Mouse (Mus musculus): ENCODE data around the gene H2-DMb1. TPM values are rescaled to one million over a fixed set of nuclear protein-coding genes. Genes with fewer than 3 reads are reported as not detected.

The H2-DMb1 gene
- polyA plus RNA-seq, 1 experiment from 2014 or later: 42.2 TPM

- no peak for DNase-seq (ENCODE audit: low spot score)
Measured at GRCm38 (mm10) chr17:34207866-34208265, 55.0 kb downstream of the H2-DMb1 start.

DNA sequence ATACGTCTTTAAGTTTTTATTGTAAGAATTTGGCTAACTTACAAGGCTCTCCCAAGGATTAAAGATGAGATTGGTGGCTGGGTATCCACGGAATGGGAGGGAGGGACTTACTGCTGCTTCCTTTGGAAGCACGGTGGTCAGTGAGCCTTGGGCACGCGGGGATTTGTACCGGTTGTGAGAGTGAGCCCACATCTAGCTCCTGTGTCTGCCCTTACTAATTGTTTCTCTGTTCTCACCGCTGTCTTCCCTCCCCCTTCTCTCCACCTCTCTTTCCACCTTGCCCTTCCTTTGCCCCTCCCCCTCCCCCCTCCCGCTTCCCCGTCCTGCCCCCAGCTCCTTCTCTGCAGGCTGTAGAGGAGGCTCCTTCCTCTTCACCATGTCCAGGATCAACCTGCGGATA is 55.5 kb downstream of the H2-DMb1 start:
- no peak for DNase-seq (ENCODE audit: low spot score)

DNA sequence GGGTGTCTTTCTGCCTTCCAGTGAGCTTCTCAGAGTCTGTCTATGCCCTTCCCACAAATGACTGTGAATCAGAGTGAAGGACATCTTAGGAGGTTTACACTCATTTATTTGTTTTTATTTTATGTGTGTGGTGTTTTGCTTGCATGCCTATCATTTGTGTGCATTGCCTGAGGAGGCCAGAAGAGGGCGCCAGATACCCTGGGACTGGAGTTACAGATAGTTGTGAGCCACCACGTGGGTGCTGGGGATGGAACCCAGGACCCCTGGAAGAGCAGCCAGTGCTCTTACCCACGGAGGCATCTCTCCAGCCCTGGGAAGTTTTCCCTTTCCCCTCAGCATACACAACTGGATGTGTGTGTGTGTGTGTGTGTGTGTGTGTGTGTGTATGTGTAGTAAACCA is 56.8 kb downstream of the H2-DMb1 start:
- no peak for DNase-seq (ENCODE audit: low spot score)

Other genes starting within 250 kb of the H2-DMb1 start
- 1.6 and 1.9 TPM in 2 replicates for gene Platr17, start 247.9 kb upstream of the H2-DMb1 start, polyA plus RNA-seq (2015; fragmentation: Nextera tagmentation; extraction: Ambion mirVana)
- gene Daxx, start 243.7 kb upstream of the H2-DMb1 start, polyA plus RNA-seq (2015; fragmentation: Nextera tagmentation; extraction: Ambion mirVana): 62.9 and 67.8 TPM in 2 replicates
- 131 and 140 TPM in 2 replicates for gene Tapbp, start 237.2 kb upstream of the H2-DMb1 start, polyA plus RNA-seq (2015; fragmentation: Nextera tagmentation; extraction: Ambion mirVana)
- 13.8 and 14.9 TPM in 2 replicates for gene Zbtb22, start 237.2 kb upstream of the H2-DMb1 start, polyA plus RNA-seq (2015; fragmentation: Nextera tagmentation; extraction: Ambion mirVana)
- 37.5 and 42.3 TPM in 2 replicates for gene Rgl2, start 223.5 kb upstream of the H2-DMb1 start, polyA plus RNA-seq (2015; fragmentation: Nextera tagmentation; extraction: Ambion mirVana)
- gene Pfdn6, start 212.7 kb upstream of the H2-DMb1 start, polyA plus RNA-seq (2015; fragmentation: Nextera tagmentation; extraction: Ambion mirVana): 218 and 225 TPM in 2 replicates
- gene Wdr46, start 212.4 kb upstream of the H2-DMb1 start, polyA plus RNA-seq (2015; fragmentation: Nextera tagmentation; extraction: Ambion mirVana): 20.6 and 25.5 TPM in 2 replicates
- gene B3galt4, start 201.6 kb upstream of the H2-DMb1 start, polyA plus RNA-seq (2015; fragmentation: Nextera tagmentation; extraction: Ambion mirVana): 13.3 and 15.8 TPM in 2 replicates
- 43.6 and 46.1 TPM in 2 replicates for gene Vps52, start 197.3 kb upstream of the H2-DMb1 start, polyA plus RNA-seq (2015; fragmentation: Nextera tagmentation; extraction: Ambion mirVana)
- 2,265 and 2,338 TPM in 2 replicates for gene Rps18, start 197.1 kb upstream of the H2-DMb1 start, polyA plus RNA-seq (2015; fragmentation: Nextera tagmentation; extraction: Ambion mirVana)
- 528 and 569 TPM in 2 replicates for gene H2-K1, start 152.7 kb upstream of the H2-DMb1 start, polyA plus RNA-seq (2015; fragmentation: Nextera tagmentation; extraction: Ambion mirVana)
- 14.5 and 20.9 TPM in 2 replicates for gene Ring1, start 128.4 kb upstream of the H2-DMb1 start, polyA plus RNA-seq (2015; fragmentation: Nextera tagmentation; extraction: Ambion mirVana)
- 77.4 and 82.2 TPM in 2 replicates for gene H2-Ke6, start 125.0 kb upstream of the H2-DMb1 start, polyA plus RNA-seq (2015; fragmentation: Nextera tagmentation; extraction: Ambion mirVana)
- gene Slc39a7, start 121.4 kb upstream of the H2-DMb1 start, polyA plus RNA-seq (2015; fragmentation: Nextera tagmentation; extraction: Ambion mirVana): 90.5 and 96.5 TPM in 2 replicates
- 47.1 and 48.9 TPM in 2 replicates for gene Rxrb, start 121.3 kb upstream of the H2-DMb1 start, polyA plus RNA-seq (2015; fragmentation: Nextera tagmentation; extraction: Ambion mirVana)
- 1.1 and 1.5 TPM in 2 replicates for gene Col11a2, start 113.6 kb upstream of the H2-DMb1 start, polyA plus RNA-seq (2015; fragmentation: Nextera tagmentation; extraction: Ambion mirVana)
- gene H2-Oa, start 60.7 kb upstream of the H2-DMb1 start, polyA plus RNA-seq (2015; fragmentation: Nextera tagmentation; extraction: Ambion mirVana): 55.0 and 57.1 TPM in 2 replicates
- 113 and 114 TPM in 2 replicates for gene H2-DMa, start 33.5 kb upstream of the H2-DMb1 start, polyA plus RNA-seq (2015; fragmentation: Nextera tagmentation; extraction: Ambion mirVana)
- 98.3 and 107 TPM in 2 replicates for gene Brd2, start 30.4 kb upstream of the H2-DMb1 start, polyA plus RNA-seq (2015; fragmentation: Nextera tagmentation; extraction: Ambion mirVana)
- 57.8 and 62.9 TPM in 2 replicates for gene H2-DMb2, start 9.8 kb upstream of the H2-DMb1 start, polyA plus RNA-seq (2015; fragmentation: Nextera tagmentation; extraction: Ambion mirVana)
- gene Tap1, start 34.5 kb downstream of the H2-DMb1 start, polyA plus RNA-seq (2015; fragmentation: Nextera tagmentation; extraction: Ambion mirVana): 81.6 and 87.3 TPM in 2 replicates
- 251 and 261 TPM in 2 replicates for gene Psmb9, start 34.7 kb downstream of the H2-DMb1 start, polyA plus RNA-seq (2015; fragmentation: Nextera tagmentation; extraction: Ambion mirVana)
- 875 and 899 TPM in 2 replicates for gene Psmb8, start 44.6 kb downstream of the H2-DMb1 start, polyA plus RNA-seq (2015; fragmentation: Nextera tagmentation; extraction: Ambion mirVana)
- 140 and 153 TPM in 2 replicates for gene Tap2, start 50.5 kb downstream of the H2-DMb1 start, polyA plus RNA-seq (2015; fragmentation: Nextera tagmentation; extraction: Ambion mirVana)
- gene H2-Ob, start 85.8 kb downstream of the H2-DMb1 start, polyA plus RNA-seq (2015; fragmentation: Nextera tagmentation; extraction: Ambion mirVana): 2.6 and 2.8 TPM in 2 replicates
- gene H2-Ab1, start 104.6 kb downstream of the H2-DMb1 start, polyA plus RNA-seq (2015; fragmentation: Nextera tagmentation; extraction: Ambion mirVana): 1,510 and 1,544 TPM in 2 replicates
- gene H2-Aa, start 134.8 kb downstream of the H2-DMb1 start, polyA plus RNA-seq (2015; fragmentation: Nextera tagmentation; extraction: Ambion mirVana): 991 and 995 TPM in 2 replicates
- 574 and 589 TPM in 2 replicates for gene H2-Eb1, start 152.8 kb downstream of the H2-DMb1 start, polyA plus RNA-seq (2015; fragmentation: Nextera tagmentation; extraction: Ambion mirVana)
- 2.3 and 3.1 TPM in 2 replicates for gene H2-Eb2, start 172.6 kb downstream of the H2-DMb1 start, polyA plus RNA-seq (2015; fragmentation: Nextera tagmentation; extraction: Ambion mirVana)
- 0.22 and 0.27 TPM in 2 replicates for gene Btnl2, start 201.8 kb downstream of the H2-DMb1 start, polyA plus RNA-seq (2015; fragmentation: Nextera tagmentation; extraction: Ambion mirVana)
- gene Btnl1, start 224.1 kb downstream of the H2-DMb1 start, polyA plus RNA-seq (2015; fragmentation: Nextera tagmentation; extraction: Ambion mirVana): 0.27 and 0.29 TPM in 2 replicates
- 0.71 and 0.94 TPM in 2 replicates for gene BC051142, start 245.7 kb downstream of the H2-DMb1 start, polyA plus RNA-seq (2015; fragmentation: Nextera tagmentation; extraction: Ambion mirVana)

Measured in thymus, postnatal 0 days (tissue).